15 mouse cellular contexts compared by ENCODE assay signal in genomic region chr1:86916355-86916984, GRCm38 (mm10).
DNase-seq lines count a peak whose midpoint lies in the region; ATAC-seq and TF ChIP-seq lines count a peak whose summit lies in the region.
"Had no signal": no experiment of that assay in that cellular context is flagged by ENCODE, and none has a peak within 500 bp of the region (broad histone marks: within the 10 kb centered on the region; RNA-seq: fewer than 3 reads in every experiment).

No protein-coding gene starts in this region.

- WGBS in stomach, embryonic 15.5 days, result 69% methylated on average over 8 of the region's 8 CpGs
- WGBS in stomach, postnatal 0 days, result 63% methylated on average over 8 of the region's 8 CpGs
- 33% methylated on average over 8 of the region's 8 CpGs for WGBS in liver, embryonic 12.5 days (ENCODE audit: insufficient replicate concordance)
- WGBS in midbrain, embryonic 16.5 days, result 64% methylated on average over 8 of the region's 8 CpGs

- no peaks in the 10 kb centered on the region for H3K36me3 ChIP-seq in stomach, embryonic 15.5 days
- H3K36me3 ChIP-seq in stomach, postnatal 0 days (ENCODE audit: control insufficient read depth, insufficient read depth, low read length), result no peaks in the 10 kb centered on the region
- H3K36me3 ChIP-seq in liver, embryonic 12.5 days, result no peaks in the 10 kb centered on the region
- no peaks in the 10 kb centered on the region for H3K36me3 ChIP-seq in midbrain, embryonic 16.5 days (ENCODE audit: control insufficient read depth, insufficient read depth, low read length)
- H3K36me3 ChIP-seq: embryonic facial prominence, embryonic 15.5 days; intestine, embryonic 15.5 days; limb, embryonic 10.5 days had no signal

- 0 out of 2 replicates have a peak, but pooled peaks have one; percentile 10 for ATAC-seq in frontal cortex, adult (ENCODE audit: low TSS enrichment)
- ATAC-seq in stomach, embryonic 15.5 days (ENCODE audit: insufficient read depth, low FRiP score, low read depth), result peak; percentile 75; the same call in 1 of the 2 replicates
- no peak for ATAC-seq in stomach, postnatal 0 days (ENCODE audit: low FRiP score, low TSS enrichment)
- peak; percentile 97 for ATAC-seq in liver, embryonic 12.5 days
- ATAC-seq in midbrain, embryonic 16.5 days, result no peak
- ATAC-seq: intestine, embryonic 15.5 days had no signal

- no peaks in the 10 kb centered on the region for H3K4me1 ChIP-seq in stomach, embryonic 15.5 days
- no peaks in the 10 kb centered on the region for H3K4me1 ChIP-seq in stomach, postnatal 0 days (replicated peaks; ENCODE audit: control insufficient read depth, insufficient read depth)
- H3K4me1 ChIP-seq in liver, embryonic 12.5 days, result peaks cover 21% of the 10 kb centered on the region
- no peaks in the 10 kb centered on the region for H3K4me1 ChIP-seq in midbrain, embryonic 16.5 days (ENCODE audit: control insufficient read depth, insufficient read depth, low read length)
- H3K4me1 ChIP-seq: embryonic facial prominence, embryonic 15.5 days; intestine, embryonic 15.5 days; limb, embryonic 10.5 days had no signal

- H3K4me2 ChIP-seq in stomach, embryonic 15.5 days, result no peak overlapping the region
- H3K4me2 ChIP-seq in stomach, postnatal 0 days (replicated peaks; ENCODE audit: low read depth), result no peak overlapping the region
- H3K4me2 ChIP-seq in liver, embryonic 12.5 days, result peak overlapping the region; percentile 34
- no peak overlapping the region for H3K4me2 ChIP-seq in midbrain, embryonic 16.5 days (ENCODE audit: low read length)
- H3K4me2 ChIP-seq: embryonic facial prominence, embryonic 15.5 days; intestine, embryonic 15.5 days had no signal

- TF ChIP-seq EP300 in stomach, postnatal 0 days (optimal IDR thresholded peaks at IDR 0.05), result no peak

- H3K4me3 ChIP-seq in stomach, embryonic 15.5 days (replicated peaks), result no peak overlapping the region
- H3K4me3 ChIP-seq in stomach, postnatal 0 days (ENCODE audit: low read depth, low read length), result no peak overlapping the region
- no peak overlapping the region for H3K4me3 ChIP-seq in liver, embryonic 12.5 days
- no peak overlapping the region for H3K4me3 ChIP-seq in midbrain, embryonic 16.5 days (ENCODE audit: low read depth, low read length)
- H3K4me3 ChIP-seq: embryonic facial prominence, embryonic 15.5 days; intestine, embryonic 15.5 days; limb, embryonic 10.5 days; megakaryocyte, embryonic 14.5 days had no signal

- no peak overlapping the region for H3K9ac ChIP-seq in stomach, embryonic 15.5 days
- no peak overlapping the region for H3K9ac ChIP-seq in stomach, postnatal 0 days (ENCODE audit: low read length)
- no peak overlapping the region for H3K9ac ChIP-seq in liver, embryonic 12.5 days
- no peak overlapping the region for H3K9ac ChIP-seq in midbrain, embryonic 16.5 days (ENCODE audit: low read depth, low read length)
- H3K9ac ChIP-seq: embryonic facial prominence, embryonic 15.5 days; intestine, embryonic 15.5 days had no signal

- TF ChIP-seq CTCF in stomach, postnatal 0 days (IDR thresholded peaks at IDR 0.05; ENCODE audit: low read depth), result no peak

- no peak for DNase-seq in frontal cortex, postnatal 10 days (ENCODE audit: low spot score in 2 of 2)
- DNase-seq in stomach, postnatal 0 days (ENCODE audit: low spot score), result no peak
- DNase-seq in spleen, postnatal 36 days (ENCODE audit: low spot score in 2 of 2), result peak; percentile 2 to 7
- no peak for DNase-seq in cerebellum, adult 18-20 months
- DNase-seq: adrenal gland, postnatal 14 days; cerebellum, adult 11 months; kidney, postnatal 10 days had no signal

- no peaks in the 10 kb centered on the region for H3K9me3 ChIP-seq in stomach, embryonic 15.5 days
- H3K9me3 ChIP-seq in stomach, postnatal 0 days (ENCODE audit: control insufficient read depth, low read length), result no peaks in the 10 kb centered on the region
- no peaks in the 10 kb centered on the region for H3K9me3 ChIP-seq in liver, embryonic 12.5 days (replicated peaks)
- no peaks in the 10 kb centered on the region for H3K9me3 ChIP-seq in midbrain, embryonic 16.5 days (replicated peaks; ENCODE audit: control insufficient read depth, low read length, poor library complexity, severe bottlenecking)
- H3K9me3 ChIP-seq: embryonic facial prominence, embryonic 15.5 days; intestine, embryonic 15.5 days; limb, embryonic 10.5 days; megakaryocyte, embryonic 14.5 days had no signal

- peak overlapping the region; percentile 9; the same call in 1 of the 2 replicates for H3K27ac ChIP-seq in stomach, embryonic 15.5 days
- H3K27ac ChIP-seq in stomach, postnatal 0 days (replicated peaks), result no peak overlapping the region
- peak overlapping the region; percentile 69 for H3K27ac ChIP-seq in liver, embryonic 12.5 days
- H3K27ac ChIP-seq in midbrain, embryonic 16.5 days (ENCODE audit: low read length), result no peak overlapping the region
- H3K27ac ChIP-seq: embryonic facial prominence, embryonic 15.5 days; intestine, embryonic 15.5 days; limb, embryonic 10.5 days had no signal

- H3K27me3 ChIP-seq in stomach, embryonic 15.5 days (replicated peaks), result no peaks in the 10 kb centered on the region
- H3K27me3 ChIP-seq in stomach, postnatal 0 days (ENCODE audit: control insufficient read depth, insufficient read depth, low read length), result no peaks in the 10 kb centered on the region
- H3K27me3 ChIP-seq in liver, embryonic 12.5 days (replicated peaks), result no peaks in the 10 kb centered on the region
- H3K27me3 ChIP-seq in midbrain, embryonic 16.5 days (ENCODE audit: control insufficient read depth, insufficient read depth, low read depth, low read length), result no peaks in the 10 kb centered on the region
- H3K27me3 ChIP-seq: embryonic facial prominence, embryonic 15.5 days; intestine, embryonic 15.5 days; megakaryocyte, embryonic 14.5 days had no signal

Comparison
In these comparisons a context has a peak if more than half of its experiments do, and no peak if none do; other contexts are left out.
1. ATAC-seq: peak in frontal cortex, adult (single experiment), stomach, embryonic 15.5 days (single experiment) and liver, embryonic 12.5 days (single experiment); none in stomach, postnatal 0 days (single experiment) and midbrain, embryonic 16.5 days (single experiment).
2. H3K27ac ChIP-seq: peak in stomach, embryonic 15.5 days (single experiment) and liver, embryonic 12.5 days (single experiment); none in stomach, postnatal 0 days (single experiment) and midbrain, embryonic 16.5 days (single experiment).
3. DNase-seq: peak in spleen, postnatal 36 days (2 of 2); none in frontal cortex, postnatal 10 days (0 of 2), stomach, postnatal 0 days (single experiment) and cerebellum, adult 18-20 months (0 of 2).